Mouse (Mus musculus): ENCODE results near the gene Primpol.

The Primpol gene

DNA sequence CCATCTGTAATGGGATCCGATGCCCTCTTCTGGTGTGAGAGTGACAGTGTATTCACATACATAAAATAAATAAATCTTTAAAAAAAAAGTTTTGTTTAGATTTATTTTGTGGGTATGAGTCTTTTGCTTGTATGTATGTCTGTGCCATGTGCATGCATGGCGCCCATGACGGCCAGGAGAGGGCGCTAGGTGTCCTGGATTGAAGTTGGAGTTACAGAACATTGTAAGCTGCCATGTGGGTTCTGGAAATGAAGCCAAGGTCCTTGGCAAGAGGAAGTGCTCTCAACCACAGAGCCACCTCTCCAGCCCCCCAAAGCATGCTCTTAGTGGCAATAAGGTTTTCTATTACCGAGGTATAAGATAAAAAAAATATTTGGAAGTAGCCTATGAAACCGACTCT lies 57.6 kb downstream of the Primpol start:
- no peak for DNase-seq (ENCODE audit: low spot score)

DNA sequence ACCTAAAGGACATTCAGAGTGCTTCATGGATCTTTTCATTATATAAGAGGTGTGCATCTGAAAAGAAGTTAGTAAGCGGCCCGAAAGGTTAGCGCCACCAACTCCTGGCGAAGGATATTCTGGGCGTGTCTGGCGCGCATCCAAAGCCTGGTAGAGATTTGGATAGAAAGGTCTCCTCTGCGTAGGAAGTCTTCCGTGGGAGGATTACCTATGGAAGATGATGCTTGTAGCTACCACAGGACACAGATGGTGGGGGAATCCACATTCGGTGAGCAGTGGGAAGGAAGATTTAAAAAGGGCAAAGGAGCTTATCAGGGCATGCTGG lies 64.6 kb downstream of the Primpol start:
- no peak for DNase-seq (ENCODE audit: low spot score)

DNA sequence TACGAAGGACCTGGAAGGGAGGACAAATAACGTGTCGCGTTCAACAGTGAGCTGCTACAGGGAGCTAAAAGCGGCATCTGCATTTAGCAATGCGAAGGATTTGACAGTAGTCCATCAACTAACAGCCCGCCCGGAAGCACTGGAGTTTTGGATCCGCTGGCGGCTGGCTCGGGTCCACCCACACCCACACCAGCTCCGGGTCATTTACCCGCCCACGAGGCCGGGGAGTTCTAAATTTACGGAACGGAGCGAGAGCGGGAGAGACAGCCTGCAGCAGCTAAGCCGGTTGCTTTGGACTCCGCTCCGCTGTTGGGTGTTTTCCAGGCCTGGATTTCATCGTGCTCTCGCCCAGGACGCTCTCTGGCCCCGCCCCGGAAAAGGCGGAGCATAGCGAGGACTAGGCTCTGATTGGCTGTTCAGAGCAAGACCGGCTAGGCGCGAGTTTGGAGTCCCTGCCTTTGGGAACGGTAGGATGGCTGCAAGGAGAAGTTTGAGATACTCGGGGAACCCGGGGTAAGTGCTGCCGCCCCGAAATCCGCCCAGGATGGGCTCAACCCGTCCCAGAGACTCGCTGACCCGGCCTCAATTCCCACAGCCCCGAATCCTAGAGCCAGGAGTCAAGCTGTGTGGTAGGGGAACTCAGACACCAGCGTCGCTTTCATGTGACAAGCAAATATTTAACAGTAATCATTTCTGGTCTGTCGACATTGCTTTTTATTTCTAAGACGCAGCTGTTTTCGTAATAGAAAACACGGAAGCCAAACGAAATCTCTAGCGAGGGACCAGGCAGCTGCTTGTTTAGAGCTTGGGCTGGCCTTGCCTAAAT lies 65.2 kb downstream of the Primpol start, which contains the start of gene Cenpu:
Gene Cenpu (plus strand): TSS at position 414 of the 826 bp plus-strand sequence.
- DNase-seq (ENCODE audit: low spot score): peak; percentile 99

DNA sequence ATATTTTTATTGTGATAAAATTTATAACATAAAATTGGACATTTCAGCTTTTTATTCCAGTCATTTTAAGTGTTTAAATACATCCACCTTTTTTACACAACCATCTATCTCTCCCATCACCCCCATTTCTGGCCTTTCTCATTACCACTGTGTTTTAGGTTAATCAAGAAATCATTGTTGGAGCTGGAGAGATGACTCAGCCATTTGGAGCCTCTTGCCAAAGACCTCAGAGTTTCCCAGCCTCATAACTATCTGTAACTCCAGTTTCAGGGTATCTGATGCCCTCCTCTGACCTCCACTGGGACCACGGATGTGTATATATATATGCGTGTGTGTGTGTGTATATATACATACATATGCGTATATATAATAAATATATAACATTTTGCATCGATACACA lies 66.0 kb downstream of the Primpol start:
- DNase-seq (ENCODE audit: low spot score): no peak

DNA sequence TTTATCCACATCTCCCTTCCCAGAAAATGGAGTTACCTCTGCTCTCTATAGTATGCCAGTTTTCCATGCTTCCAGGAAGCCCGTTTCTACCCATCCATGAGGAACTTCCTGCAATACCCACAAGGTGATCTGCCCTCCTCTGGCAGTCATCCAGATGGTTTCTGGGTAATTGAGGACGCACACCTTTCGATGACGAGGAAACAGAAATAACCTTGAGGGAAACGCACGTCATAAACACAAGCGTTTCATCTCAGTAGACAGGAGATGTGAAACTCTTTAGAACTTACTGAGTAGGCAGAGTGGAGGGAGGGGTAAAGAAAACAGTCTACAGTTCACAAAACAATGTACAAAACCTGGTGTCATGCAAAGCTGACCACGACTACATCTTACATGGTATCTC lies 67.0 kb downstream of the Primpol start:
- no peak for DNase-seq (ENCODE audit: low spot score)

DNA sequence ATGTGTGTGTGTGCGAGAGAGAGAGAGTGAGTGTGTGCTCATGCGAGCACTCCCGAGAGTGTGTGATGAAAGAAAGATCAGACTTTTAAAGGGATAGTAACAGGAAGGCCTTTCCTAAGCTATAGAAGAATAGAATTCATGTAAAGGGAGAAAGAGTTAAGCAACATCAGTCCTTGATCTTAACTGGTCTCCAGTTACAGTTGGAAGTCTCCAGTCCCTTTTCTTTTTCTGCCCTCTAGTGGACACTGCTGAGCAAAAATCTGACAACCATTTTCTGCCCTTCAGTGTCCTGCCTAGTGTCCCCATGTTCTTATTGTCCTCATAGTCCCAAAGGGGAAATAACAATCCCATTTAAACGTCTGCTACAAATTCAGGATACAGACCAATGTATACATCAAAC lies 69.8 kb downstream of the Primpol start:
- no peak for DNase-seq (ENCODE audit: low spot score)

DNA sequence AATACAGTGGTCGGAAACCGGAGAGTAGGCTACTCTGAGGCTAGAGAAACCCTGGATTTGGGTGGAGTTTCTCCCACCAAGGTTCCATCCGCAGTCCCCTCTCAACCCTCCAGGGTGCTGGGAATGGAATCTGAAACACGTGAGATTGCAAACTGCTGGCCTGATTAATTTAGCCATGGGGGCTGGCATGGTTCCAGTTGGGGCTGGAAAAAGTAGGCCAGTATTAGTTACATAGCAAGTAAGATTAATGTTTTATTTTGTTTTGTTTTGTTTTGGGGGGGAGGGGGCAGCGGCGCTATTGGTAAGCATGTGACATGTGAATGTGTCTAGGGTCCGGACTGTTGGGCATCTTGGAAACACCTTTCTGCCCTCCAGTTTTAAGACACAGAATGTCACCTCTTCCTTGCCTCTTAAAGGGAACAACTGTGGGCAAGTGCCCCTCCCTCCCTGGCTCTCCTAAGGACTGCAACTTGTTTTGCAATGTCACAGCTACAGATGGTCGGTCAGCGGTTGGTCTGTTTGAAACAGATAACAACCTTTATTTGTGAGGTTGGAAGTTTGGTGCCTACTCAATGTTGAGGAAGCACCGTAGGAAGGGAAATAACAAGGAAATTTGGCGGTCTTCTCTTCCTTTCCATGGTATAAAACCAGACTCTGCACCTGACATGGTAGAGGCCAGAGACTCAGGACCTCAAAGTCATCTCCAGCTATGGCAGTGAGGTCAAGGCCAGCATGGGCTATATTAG lies 70.4 kb downstream of the Primpol start:
- no peak for DNase-seq (ENCODE audit: low spot score)

DNA sequence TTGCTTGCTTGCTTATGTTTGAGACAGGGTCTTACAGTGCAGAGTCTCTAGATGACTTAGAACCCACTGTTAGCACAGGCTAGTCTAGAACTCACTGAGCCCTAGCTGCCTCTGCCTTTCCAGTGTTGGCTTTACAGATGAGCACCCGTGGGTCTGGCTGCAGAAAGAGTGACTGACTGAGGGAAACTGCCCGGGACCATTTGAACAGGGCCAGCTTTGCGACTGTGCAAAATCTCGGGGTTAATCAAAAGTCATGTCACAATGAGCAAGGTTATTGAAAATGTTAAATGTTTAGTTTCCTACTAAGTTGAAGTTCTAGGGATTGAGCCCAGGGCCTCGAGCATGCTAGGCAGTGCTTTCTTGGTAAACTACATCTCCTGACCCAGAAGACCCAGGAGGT lies 71.2 kb downstream of the Primpol start:
- no peak for DNase-seq (ENCODE audit: low spot score)

DNA sequence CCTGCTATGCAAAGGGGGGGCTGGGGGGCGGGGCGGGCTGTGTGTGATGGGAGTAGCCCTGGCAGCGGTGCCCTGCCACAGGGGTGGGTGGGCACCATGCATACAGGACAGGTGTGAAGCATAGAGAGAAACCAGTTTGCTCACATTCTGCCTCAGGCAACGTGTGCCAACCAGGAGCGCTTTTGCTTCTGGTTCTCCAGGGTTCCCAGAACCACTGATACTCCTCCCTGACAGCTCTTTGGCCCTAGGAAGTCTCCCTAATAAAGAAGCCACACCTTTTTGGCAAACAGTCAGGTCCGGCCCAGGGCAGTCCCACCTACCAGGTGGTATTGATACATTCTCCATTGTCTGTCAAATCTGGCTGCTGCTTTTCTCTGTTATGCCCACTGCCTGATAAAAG lies 73.3 kb downstream of the Primpol start:
- no peak for DNase-seq (ENCODE audit: low spot score)

DNA sequence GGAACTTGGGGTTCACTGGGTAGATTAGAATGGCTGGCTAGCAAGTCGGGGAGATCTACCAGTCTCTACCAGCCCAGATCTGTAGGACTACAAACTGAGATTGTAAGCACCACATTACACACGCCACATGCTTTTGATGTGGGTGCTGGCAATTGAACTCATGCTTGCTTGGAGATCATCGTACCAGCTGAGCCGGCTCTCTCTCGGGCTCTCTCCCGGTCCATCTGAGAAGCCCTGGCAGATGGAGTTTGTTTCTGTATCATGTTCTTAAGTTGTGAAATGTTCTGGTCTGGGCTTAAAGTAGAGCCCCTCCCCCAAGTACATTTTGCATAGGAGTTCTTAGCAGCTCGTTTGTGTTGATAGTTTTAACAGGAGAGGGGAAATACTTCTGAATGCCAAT lies 73.8 kb downstream of the Primpol start:
- DNase-seq (ENCODE audit: low spot score): no peak

DNA sequence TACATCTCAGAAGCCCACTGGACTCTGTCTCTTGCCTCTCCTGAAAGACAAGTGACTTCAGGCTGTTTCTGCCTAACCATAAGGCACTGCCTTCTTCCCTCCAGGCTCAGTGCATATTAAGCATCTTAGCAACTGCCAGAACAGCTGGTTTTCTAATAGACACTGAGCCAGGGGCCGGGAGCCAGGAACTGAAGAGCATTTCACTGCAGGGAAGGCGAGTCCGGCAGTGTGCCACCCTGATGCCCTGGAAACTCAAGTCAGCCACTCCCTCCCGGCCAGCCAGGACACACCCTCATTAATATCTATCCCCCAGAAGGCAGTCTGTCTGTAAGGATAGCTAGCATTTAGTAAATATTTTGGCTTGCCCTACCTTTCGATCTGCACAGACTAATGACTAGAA lies 77.3 kb downstream of the Primpol start:
- DNase-seq (ENCODE audit: low spot score): no peak

DNA sequence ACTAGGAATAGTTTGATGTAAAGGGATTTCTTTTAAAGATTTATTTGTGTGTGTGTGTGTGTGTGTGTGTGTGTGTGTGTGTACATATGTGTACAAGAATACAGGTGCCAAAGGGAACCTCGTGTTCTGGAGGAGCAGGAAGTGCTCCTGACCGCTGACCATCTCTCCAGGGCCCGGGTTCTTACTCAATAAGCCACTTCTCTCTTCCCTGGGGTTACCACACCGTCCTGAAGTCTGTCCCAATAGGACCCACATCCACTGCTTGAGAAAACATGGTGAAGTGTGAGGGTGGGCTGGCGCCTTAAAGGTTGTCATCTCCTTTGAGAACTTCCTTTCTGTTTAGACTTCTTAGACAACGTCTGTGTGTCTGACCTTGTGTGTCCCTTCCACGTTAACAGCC lies 83.1 kb downstream of the Primpol start:
- DNase-seq (ENCODE audit: low spot score): no peak

DNA sequence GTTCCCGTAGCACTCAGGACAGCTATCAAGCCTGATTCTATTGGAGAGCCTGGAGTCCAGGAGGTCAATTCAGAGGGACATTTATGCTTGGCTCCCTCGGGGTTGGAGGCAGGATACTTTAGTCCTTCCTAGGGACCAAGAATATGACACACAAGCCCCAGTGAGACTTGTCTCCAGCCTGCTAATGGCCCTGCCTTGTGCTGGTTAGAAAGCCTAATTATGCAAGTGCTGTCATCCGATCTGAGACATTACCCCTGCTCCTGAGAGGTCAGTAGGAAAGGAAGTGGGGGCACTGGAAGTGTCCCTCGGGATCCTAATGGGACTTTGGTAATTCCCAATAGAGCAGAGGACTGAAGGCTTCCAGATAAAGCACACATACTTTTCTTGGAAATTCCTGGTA lies 86.5 kb downstream of the Primpol start:
- DNase-seq (ENCODE audit: low spot score): no peak

DNA sequence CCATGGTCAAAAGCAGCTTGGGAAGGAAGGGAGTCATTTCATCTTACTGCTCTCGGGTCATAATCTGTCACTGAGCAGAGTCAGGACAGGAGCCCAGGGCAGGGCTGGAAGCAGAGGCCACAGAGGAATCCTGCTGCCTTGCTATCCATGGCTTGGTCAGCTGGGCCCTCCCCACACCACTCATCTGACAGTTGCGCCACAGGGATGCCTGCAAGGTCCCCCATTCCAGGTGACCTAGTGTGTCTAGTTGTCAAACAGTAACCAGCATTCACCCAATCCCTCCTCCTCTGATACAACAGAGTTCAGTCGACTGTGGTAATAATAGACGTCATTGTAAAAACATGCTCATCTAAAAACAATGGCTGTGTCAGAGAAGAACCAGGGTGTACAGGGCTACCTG lies 87.5 kb downstream of the Primpol start:
- no peak for DNase-seq (ENCODE audit: low spot score)

DNA sequence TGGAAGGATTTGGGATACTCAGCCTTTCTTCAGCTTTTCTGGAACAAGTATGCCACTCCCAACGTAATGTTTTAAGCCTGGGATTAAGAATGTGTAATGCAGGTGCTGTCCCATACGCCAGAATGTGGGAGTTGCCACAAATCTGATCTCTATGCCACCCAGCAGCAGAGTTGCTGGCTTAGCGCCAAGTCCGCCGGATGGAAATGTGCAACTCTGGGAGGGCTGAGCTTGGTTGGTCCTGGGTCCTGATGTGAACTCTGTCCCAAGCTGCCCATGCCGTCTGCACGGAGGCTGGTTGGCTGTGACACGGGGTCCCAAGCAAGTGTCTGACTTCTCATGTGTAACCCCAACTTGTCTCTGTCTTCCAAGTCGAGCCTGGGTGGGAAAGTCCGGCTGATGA lies 90.2 kb downstream of the Primpol start:
- DNase-seq (ENCODE audit: low spot score): no peak

DNA sequence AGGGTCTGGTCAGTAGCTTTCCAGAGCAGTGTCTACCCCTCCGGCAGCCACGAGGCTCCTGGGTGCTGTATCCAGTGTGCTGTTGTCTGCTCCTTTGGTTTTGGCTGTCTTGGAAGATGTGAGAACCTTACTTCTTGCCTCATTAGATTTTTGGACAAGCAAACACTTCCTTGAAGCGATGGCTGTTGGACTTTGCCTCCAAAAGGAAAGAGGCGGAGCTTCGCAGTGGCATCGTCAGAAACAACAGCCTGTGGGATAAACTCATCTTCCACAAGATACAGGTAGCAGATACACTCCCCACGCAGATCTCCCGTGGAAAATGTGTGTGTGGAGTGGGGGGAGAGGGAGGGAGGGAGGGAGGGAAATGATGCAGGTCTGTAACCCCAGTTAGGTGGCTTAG lies 90.9 kb downstream of the Primpol start:
- DNase-seq (ENCODE audit: low spot score): no peak

All from left cerebral cortex, adult 11 months (tissue).